Mouse (Mus musculus) WW6 (cell line): ENCODE measurements around the gene Cbx7.
A peak's percentile ranks its signal among the peaks of the same experiment; 100 is the strongest.

Source experiments
- DNase-seq: peaks from one replicate; pipeline ENCODE4 v3.0.0-alpha.2; 2013; ENCODE audit warnings: low read depth, low spot score

Gene Cbx7

DNA sequence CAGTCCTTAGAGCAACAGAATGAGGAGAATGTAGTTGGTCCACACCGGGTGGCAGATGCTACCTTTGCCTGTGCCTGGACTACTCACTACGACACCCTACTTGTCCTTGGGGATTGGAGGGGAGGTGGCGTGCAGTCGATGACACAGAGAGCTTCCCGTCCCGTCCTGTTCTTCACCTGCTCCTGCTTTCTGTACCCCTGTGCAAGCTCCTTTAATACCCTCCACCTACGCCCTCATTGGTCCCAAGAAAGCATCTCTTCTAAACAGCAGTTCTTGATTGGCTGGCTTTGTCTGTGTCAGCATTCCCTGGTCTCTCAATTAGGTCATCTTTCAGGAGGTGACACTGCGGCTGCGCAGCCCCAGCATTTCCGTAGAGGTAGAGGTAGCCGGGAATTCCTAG is at the start of gene Cbx7:
Gene Cbx7 (minus strand): TSS at position 180 of the 400 bp plus-strand sequence.
- peak; percentile 83 for DNase-seq

DNA sequence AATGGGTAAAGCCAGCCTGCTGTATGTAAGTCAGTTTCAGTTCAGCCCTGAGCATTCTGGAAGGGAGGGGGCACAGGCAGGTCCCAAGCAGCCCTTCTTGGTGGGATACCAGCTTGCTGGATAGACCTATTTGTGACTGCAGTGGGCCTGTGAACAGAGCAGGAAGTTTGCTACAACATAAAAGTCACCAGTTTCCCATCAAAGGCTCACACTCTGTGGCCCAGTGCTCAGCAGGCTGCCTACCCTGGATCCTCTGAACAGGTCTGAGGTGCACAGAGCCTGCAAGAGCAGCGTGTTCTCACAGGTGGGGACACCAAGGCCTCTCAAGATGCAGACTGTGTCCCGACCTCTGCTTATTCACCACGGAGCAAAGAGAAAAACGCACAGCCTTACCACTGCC is 49.6 kb upstream of the Cbx7 start:
- DNase-seq = no peak

DNA sequence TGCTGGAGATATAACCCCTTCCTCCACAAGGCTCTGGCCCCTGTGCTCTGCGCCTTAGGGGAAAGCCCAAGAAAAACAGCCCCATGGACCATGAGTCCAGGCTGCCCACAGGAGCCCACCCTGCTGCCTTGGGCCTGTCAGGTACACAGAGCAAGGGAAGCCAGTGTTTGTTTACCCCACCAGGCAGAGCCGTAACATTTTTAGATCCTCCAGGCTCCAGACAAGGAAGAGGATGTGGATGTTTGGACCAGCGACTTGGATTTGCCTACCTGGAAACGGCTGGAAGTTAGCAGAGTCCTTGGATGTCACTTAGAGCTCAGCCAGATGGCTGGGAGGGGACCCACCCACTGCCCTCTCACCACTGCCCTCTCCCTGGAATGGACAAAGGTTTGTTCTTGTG is 48.7 kb upstream of the Cbx7 start:
- no peak for DNase-seq

DNA sequence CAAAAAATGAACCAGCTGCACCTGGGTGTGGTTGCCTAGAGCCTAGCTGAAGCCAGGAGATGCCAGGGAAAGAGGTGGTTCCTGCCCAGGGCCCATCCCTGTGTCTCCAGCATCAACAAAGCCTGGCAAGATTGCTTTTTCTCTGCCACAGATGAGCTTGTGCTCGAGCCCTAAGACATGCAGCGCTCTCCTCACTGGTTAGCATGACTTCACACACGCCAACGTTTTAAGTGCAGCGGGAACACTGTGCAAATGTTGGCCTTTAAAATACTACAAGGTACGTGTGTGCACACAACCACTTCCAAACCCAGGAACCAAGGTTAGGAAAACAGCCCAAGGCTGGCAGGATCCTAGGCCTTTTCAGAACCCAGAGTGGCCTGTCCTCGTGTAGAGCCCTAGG is 48.3 kb upstream of the Cbx7 start:
- no peak for DNase-seq

DNA sequence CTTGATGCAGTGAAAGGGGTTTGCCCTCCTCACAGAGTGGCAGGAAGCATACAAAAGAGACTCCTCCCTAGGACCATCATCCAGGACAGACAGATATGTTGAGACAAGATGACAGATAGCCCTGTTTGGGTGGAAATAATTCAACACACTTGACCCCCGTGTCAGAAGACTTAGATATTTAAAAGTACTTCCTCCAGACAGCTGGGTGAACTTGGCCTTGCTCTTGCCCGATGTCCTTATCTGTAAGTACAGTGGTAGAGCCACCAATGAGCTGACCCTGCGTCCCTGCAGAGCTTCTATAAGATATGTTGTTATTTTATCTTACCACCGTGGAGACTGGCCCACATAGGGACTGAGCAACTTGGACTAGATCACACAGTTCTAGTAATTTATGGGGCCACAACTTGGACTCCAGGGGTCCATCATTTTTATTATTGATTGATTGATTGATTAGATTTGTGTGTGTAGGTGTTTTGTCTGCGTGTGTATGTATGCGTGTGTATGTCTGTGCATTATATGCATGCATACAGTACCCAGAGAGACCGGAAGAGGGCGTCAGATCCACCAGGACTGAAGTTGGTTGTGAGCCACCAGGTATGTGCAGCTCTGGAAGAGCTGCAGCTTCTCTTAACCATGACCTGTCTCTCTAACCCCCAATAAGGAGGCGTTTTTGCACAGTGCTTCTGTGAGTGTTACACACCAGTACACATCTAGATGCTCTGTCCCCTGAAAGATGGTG is 45.8 kb upstream of the Cbx7 start:
- DNase-seq = no peak

DNA sequence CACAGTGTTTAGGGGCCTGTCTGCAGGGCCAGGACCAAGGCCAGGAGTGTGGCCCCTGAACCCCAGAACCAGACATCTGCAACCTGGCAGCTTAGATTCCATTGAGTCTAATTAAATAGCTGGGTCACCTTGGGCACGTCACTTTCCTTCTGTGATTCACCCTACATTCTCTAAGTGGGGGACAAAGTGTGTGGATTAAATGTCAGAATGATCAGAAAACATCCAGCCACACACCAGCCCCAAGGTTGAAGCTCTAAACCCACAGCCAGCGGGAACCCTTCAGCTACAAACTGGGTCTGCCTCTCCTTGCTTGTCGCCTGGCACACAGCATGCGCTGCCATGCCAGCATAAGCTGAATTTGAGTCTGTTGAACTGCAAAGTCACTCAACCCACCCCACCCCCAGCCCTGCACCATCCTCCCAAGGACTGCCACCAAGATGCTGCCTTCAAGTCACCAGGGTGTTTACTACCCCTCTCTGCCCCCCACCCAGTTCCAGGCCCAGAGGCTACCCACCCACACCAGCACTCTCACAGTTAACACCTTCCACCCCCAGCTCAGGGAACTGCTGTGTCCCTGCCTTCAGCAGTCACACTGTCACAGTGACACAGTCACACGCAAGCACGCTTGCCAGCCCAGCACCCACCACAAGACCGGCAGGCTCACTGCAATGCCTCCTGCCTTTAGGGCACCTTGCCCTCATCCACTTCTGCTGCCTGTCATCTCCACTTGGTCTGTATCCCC is 44.5 kb upstream of the Cbx7 start:
- no peak for DNase-seq

DNA sequence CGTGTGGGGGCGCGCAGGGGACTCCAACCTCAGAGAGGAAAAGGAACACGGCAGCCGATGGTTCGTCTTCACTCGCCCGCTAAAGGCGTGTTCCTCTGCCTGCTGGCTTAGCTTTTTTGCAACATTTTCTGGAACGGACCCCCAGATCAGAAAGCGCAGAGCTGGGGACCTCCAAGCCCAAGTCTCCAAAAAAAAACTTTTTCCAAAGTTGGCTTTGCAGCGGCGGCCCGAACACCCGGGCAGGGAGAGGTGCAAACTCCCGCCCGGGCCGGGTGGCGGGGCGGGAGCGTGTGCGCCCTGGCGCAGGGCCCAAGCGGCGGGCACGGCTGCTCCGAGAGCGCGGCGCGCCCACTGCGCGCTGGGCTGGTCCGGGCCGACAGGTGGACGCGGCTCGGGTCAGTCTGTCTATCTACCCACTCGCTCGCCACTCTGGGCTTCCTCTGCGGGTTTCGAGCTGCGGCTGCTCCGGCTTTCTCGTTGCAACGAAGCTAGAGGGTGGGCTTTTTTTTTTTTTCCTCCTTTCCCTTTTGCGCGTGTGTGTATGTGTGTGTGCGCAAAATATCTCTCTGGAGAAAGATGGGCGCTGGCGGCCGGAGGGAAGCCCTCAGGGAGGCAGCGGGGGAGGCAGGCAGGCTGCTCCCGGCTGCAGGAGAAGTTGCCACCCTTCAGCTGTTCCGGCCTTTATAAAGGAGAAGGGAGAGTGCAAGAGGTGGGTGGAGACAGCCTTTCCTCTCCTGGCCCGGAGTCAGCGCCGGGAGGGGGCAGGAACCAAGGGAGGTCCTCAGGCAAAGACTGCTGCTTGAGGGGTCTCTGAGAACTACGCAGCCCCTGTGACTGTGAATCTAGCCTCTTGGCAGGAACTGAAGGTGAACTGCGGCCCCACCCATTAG is 43.6 kb upstream of the Cbx7 start, which contains the start of gene Pdgfb:
Gene Pdgfb (minus strand): TSS at position 657 of the 890 bp plus-strand sequence.
- no peak for DNase-seq

DNA sequence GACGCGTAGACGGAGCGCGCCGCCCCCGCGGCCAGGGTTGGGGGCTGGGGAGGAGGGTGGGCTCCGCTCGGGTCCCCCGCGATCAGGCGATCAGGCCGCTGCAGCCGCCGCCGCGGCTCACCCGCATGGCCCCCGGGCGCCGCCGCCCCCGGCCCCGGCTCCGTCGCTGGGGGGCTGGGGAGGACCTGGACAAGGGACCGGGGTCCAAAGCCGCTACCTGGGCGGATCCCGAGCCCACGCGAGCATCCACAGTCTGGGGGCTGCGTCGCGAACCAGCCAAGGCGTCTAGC is 43.1 kb upstream of the Cbx7 start:
- DNase-seq = no peak

DNA sequence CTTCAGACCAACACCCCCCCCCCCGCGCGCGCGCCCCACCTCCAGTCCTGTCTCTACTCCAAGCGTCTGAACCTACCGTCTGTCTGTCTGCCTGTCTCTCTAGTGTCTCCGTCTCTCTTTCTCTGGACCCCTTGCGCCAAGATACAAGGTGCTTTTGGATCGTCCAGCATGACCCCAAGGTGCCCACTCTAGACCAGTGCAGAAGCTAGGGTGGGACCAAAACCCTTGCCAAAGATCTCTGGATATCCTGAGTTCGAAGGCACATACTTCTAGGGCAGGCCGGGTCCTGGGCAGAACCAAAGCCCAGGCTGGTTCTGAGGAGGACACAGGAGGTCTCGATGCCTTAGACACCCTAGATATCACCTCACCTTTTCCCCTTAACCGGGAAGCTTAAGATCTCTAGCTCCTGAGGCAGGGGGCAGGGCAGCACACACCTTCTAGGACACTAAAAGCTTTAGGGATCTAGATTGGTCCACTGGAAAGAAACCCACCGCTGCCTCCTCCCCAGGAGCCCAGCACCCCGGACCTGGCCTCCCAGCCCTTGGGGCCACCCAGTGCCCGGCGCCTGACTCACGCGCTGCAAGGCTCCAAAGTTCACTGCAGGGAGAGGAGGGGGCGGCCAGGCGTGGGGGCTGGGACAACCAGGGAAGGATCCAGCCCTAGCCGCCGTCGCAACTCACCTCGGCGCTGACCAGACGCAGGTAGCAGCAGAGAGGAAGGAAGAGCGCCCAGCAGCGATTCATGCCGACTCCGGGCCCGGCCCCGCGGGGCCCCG is 42.5 kb upstream of the Cbx7 start:
- DNase-seq = no peak

DNA sequence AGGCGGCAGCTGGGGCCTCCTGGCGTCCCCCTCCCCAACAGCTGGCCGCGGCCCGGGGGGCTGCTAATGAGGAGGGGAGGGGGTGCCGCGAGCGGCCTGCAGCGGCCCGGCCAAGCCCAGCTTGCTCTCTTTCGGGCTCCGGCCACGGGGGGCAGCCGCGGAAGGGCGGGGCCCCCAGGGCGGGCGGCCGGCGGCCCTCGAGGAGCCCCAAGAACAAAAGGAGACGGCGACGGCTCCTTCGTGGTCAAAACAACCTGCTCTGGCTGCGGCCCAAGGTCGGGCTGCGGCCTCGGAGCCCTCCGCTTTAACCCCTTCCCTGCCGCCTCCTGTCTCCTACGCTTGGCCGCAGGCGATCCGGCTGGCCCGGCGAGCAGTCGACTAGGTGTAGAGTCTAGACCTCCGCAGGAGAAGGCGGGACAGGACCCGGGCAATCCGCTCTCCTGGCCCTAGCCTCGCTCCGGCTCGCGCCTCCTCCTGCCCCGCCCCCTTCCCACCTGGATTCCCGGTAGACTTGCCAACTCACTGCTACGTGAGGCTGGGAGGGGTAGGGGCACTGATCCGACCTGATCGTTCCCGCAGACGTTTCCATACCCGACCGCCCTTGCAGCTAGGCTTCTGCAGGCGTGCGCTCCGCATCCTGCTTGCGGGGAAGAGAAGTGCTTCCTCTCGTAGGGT is 41.7 kb upstream of the Cbx7 start:
- no peak for DNase-seq

DNA sequence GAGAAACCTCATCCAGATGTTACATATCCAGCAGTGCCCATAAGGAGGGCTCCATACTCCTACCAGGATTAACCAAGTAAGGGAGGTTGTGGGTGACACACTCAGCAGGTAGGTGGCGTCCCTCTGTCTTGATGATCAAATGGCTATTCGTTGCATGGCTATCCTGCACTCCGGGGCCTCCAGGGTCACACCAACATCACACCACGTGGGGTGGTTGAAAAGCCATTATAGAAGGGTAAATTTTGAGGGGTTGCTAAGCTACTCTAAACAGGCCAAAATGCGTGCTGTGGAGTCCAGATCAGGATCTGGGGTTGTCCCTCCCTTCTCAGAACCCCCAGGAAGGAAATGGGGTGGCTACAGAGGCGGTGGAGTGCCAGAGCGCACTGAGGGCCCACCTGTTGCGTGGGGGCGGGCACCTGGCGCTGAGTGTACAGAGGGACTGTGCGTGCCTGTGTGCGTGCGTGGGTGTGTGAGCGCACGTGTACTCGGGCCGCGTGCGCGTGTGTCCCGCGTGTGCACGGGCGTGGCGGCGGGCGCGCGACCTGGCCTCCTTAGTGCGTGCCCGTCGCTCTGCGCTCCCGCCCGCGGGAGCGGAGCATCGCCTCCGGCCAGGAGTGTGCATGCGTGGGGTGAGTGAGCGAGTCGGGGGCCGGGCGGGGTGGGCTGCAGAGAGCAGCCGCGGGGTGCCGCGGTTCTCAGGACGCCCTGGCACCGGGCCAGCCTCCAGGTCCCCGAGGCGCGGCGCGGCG is 41.0 kb upstream of the Cbx7 start:
- no peak for DNase-seq

DNA sequence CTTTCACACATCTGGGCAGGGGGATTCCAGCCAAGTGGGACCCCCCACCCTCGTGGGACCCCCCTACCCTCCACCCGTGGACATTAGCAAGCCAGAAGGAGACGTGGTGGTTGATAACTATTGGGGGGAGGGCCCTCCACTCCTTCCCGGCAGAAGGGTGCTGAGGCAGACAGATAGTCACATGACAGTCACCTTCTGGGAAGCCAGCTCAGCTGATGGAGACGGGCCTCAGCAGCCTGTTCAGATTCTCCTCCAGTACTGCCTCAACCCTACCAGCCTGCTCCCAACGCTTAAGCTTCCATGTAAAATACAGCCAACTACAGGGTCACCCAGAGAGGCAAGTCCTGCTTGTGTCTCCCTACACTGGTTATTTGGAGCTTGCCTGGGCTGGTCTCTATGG is 40.3 kb upstream of the Cbx7 start:
- no peak for DNase-seq

DNA sequence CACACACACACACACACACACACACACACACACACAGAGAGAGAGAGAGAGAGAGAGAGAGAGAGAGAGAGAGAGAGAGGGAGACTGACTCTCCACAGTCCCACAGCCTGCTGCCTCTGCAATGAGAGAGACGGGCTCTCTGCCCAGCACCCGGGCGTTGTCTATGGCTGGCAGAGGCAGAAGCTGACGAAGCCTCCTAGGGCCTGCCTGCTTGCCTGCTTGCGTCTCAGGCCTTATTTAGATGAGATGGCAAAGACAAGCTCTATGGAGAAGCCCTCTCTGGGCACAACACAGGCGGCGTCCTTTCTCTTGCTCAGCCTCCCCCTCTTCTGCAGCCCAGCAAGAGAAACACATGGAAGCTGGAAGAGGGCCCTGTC is 39.3 kb upstream of the Cbx7 start:
- DNase-seq = no peak

DNA sequence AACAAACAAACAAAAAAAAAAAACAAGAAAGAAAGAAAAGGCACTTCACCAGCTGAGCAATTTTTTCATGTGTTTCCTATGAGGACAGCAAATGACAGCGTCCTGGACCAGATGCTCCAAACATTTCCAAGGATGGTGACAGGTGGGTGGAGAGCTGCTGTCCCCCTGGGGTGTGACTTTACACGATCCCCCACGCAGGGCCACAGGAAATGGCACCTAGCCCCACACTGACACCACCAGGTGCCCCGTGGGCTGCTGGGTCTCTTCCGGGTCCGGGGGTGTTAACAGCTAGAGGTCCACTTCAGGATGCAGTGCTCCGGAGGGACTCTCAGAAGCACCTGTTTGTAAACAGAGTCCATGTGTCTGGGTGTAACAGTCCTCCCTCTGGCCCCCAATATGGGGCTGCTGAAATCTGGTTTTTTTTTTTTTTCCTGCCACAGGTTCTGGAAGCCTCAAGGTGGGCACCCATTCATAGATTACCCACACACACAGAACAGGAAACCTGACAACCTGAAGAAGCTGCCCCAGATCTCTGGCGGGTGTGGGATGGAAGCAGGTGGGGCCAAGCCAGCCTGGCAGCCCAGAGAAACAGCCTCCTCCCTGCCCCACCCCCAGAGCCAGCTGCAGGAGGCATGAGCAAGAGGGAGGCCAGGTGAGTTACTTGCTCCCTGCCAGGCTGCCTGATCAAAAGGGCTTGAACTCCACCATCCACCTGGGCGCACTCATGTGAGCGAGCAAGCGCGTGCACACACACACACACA is 38.7 kb upstream of the Cbx7 start:
- no peak for DNase-seq

DNA sequence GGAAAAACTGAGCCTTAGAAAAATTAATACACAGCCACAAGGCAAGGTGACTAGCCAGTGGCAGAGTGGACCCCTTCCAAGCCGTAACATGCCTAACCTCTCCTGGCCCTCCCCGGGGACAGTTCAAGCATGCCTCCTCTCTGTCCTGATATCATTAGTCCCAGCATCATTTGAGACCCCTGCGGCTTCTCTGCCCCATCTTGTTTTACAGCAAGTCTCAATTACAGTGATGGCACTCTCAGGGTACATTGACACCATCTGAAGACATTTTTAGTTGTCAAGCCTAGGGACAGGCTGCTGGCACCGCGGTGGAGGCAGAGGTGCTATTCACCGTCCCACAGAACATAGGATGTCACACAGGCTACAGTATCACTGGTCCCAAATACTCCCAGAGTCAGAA is 37.5 kb upstream of the Cbx7 start:
- no peak for DNase-seq

DNA sequence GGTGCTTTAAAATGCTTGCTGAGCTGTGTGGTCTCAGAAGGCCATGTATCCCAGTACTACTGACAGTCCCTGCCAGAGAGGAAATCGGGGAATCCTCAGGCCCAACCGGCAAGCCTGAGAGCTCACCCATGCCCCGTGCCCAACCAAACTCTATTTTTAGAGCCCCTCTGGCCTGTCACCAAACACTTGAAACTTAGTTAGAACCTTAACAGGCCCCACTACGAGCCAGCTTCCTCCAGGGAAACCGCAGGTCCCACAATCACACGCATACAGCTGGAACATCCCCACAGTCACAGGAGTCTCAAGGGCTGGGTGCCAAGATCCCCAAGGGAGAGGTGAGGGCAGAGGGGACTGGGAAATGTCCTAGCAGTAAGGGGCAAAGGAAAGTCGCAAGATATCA is 35.2 kb upstream of the Cbx7 start:
- no peak for DNase-seq

DNA sequence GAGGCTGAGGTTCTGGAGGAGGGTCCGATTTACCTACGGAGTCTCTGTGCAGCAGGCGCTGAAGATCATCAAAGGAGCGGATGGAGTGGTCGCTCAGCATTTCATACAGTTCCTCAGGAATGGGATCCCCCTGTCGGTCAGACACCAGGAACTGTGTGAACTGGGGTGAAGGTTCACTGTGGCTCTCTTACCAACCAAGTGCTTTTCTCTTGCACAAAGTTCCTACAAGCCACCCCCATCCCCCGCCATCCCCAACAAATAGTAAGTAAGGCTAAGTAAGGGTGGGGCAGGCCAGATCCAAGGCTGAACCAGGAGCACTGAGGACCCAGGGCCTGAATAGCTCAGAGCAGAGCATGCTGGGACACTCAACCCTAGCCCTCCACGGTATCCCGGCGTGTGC is 34.5 kb upstream of the Cbx7 start:
- DNase-seq = no peak

DNA sequence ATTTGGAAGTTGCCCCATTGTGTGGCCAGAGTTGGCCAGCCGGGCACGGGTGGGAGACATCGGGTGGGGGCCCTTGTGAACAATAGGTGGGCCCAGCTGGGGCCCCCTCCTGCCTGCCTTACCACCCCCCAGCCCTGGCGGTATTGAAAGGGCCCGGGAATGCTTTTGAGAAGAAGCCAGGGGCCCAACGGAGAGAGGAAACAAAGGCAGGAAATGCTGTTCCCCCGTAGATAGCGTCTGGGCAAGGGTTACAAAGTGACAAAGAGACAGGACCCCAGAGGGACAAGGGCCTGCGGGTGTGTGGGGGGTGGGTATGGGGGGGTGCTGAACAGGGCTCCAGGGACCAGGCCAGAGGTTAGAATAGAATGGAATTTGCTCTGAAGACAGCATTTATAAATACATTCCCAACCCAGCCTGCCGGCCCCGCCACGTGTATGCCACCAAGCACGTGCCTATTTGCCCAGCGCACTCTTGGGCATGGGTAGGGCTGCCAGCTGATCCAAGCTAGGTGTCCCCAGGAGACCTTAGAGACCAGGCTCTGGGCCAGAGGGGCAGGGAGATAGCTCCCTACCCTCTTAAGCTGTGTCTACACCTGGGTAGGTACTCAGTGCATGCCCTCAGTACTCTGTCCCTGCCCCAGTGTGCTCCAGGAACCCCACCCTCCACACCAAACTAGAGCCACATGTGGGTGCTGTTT is 33.9 kb upstream of the Cbx7 start:
- DNase-seq = no peak

DNA sequence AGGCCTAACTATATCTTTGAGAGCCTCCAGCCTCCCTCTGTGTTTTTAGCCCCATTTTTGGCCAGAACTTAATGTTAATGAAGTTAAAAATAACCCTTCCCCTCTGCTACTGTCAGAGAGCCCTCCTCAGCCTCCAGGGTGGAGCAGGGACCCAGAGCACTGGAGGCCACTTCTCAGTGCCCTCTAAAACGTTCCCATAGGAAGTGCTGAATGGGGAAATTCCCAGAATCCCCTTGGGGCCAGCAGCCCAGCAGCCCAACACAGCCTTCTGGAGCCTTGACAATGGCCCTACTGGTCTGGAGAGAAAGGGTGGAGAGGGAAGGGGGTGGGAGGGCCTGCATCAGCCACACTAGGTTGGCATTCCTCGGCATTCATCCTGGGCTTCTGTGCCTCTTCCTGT is 32.7 kb upstream of the Cbx7 start:
- no peak for DNase-seq
